Comparison of ENCODE assay signal across 27 mouse cellular contexts in genomic region chr1:126731691-126732090, GRCm38 (mm10).
"Had no signal": no experiment of that assay in that cellular context is flagged by ENCODE, and none has a peak within 500 bp of the region (broad histone marks: within the 10 kb centered on the region; RNA-seq: fewer than 3 reads in every experiment).

No protein-coding gene starts in this region.

- H3K4me3 ChIP-seq: embryonic facial prominence, embryonic 10.5 days; embryonic facial prominence, embryonic 12.5 days; embryonic facial prominence, embryonic 13.5 days; embryonic facial prominence, embryonic 15.5 days; erythroblast, embryonic 14.5 days; forebrain, embryonic 10.5 days; forebrain, embryonic 12.5 days; forebrain, embryonic 13.5 days; forebrain, embryonic 15.5 days; gastrocnemius, adult 2 months; heart, adult 2 months had no signal

- H3K9me3 ChIP-seq: embryonic facial prominence, embryonic 10.5 days; embryonic facial prominence, embryonic 12.5 days; embryonic facial prominence, embryonic 13.5 days; embryonic facial prominence, embryonic 15.5 days; forebrain, embryonic 10.5 days; forebrain, embryonic 12.5 days; forebrain, embryonic 13.5 days; forebrain, embryonic 15.5 days had no signal

- H3K27ac ChIP-seq: embryonic facial prominence, embryonic 10.5 days; embryonic facial prominence, embryonic 12.5 days; embryonic facial prominence, embryonic 13.5 days; embryonic facial prominence, embryonic 15.5 days; forebrain, embryonic 10.5 days; forebrain, embryonic 12.5 days; forebrain, embryonic 13.5 days; forebrain, embryonic 15.5 days; gastrocnemius, adult 2 months; heart, adult 2 months had no signal

- H3K27me3 ChIP-seq: embryonic facial prominence, embryonic 15.5 days; forebrain, embryonic 12.5 days; forebrain, embryonic 13.5 days; forebrain, embryonic 15.5 days had no signal

- DNase-seq: cerebellum, adult 8-10 months; cerebellum, adult 9-10 months; cerebellum, adult 9-11 months; cerebellum, postnatal 10 days; cerebellum, postnatal 14 days; cerebellum, postnatal 25 days; cerebellum, postnatal 36 days; embryo, embryonic 11 days; forebrain, postnatal 0 days; gastrocnemius, adult 2 months; gastrocnemius, postnatal 10 days; gastrocnemius, postnatal 14 days; gastrocnemius, postnatal 25 days; gastrocnemius, postnatal 36 days; heart, adult 18-20 months; heart, adult 2 months had no signal

- ATAC-seq: forebrain, embryonic 13.5 days; forebrain, embryonic 14.5 days; forebrain, embryonic 15.5 days; forebrain, embryonic 16.5 days; forebrain, postnatal 0 days had no signal

- H3K4me2 ChIP-seq: embryonic facial prominence, embryonic 12.5 days; embryonic facial prominence, embryonic 13.5 days; embryonic facial prominence, embryonic 15.5 days; forebrain, embryonic 12.5 days; forebrain, embryonic 13.5 days; forebrain, embryonic 15.5 days had no signal

- H3K36me3 ChIP-seq: embryonic facial prominence, embryonic 10.5 days; embryonic facial prominence, embryonic 12.5 days; embryonic facial prominence, embryonic 13.5 days; embryonic facial prominence, embryonic 15.5 days; forebrain, embryonic 10.5 days; forebrain, embryonic 12.5 days; forebrain, embryonic 15.5 days had no signal

- H3K4me1 ChIP-seq: embryonic facial prominence, embryonic 12.5 days had no signal

- H3K9ac ChIP-seq: embryonic facial prominence, embryonic 12.5 days; embryonic facial prominence, embryonic 13.5 days; embryonic facial prominence, embryonic 15.5 days; forebrain, embryonic 12.5 days; forebrain, embryonic 13.5 days; forebrain, embryonic 15.5 days; forebrain, postnatal 0 days had no signal
